Mouse (Mus musculus) left cerebral cortex, adult 9 months (tissue): ENCODE results near the gene Zfp651.
A peak's percentile ranks its signal among the peaks of the same experiment; 100 is the strongest.

Experiments
- DNase-seq, 2 experiments: peaks; one replicate each; pipeline ENCODE4 v3.0.0; 2022; ENCODE audit warnings: low spot score in 2 of 2

The Zfp651 gene

GRCm38 (mm10) chr9:121762248-121762647 lies 3.1 kb downstream of the Zfp651 start:
- no peak for DNase-seq

- DNase-seq = no peak
Observed at GRCm38 (mm10) chr9:121762761-121763160, 3.6 kb downstream of the Zfp651 start.

GRCm38 (mm10) chr9:121763716-121764115 lies 4.6 kb downstream of the Zfp651 start:
- DNase-seq = no peak

- DNase-seq = no peak
Observed at GRCm38 (mm10) chr9:121765166-121765855, 6.2 kb downstream of the Zfp651 start.

GRCm38 (mm10) chr9:121772412-121772811 lies 13.3 kb downstream of the Zfp651 start:
- DNase-seq = no peak

GRCm38 (mm10) chr9:121775951-121776350 lies 16.8 kb downstream of the Zfp651 start:
- no peak for DNase-seq

- peak in 1 of 2 experiments; percentile 66 for DNase-seq
Observed at GRCm38 (mm10) chr9:121776511-121776910, 17.4 kb downstream of the Zfp651 start.

GRCm38 (mm10) chr9:121777484-121778065 lies 18.4 kb downstream of the Zfp651 start, which contains the start of gene Klhl40:
Klhl40 (plus strand) TSS chr9:121777607.
- DNase-seq = peak in 1 of 2 experiments; percentile 75

- peak; percentile 78 to 88 for DNase-seq
Observed at GRCm38 (mm10) chr9:121778066-121778624, 19.0 kb downstream of the Zfp651 start.

GRCm38 (mm10) chr9:121784801-121785200 lies 25.7 kb downstream of the Zfp651 start:
- no peak for DNase-seq

GRCm38 (mm10) chr9:121785261-121785660 lies 26.1 kb downstream of the Zfp651 start:
- DNase-seq = no peak

- no peak for DNase-seq
Observed at GRCm38 (mm10) chr9:121786359-121786758, 27.2 kb downstream of the Zfp651 start.

GRCm38 (mm10) chr9:121791206-121791605 lies 32.1 kb downstream of the Zfp651 start:
- peak in 1 of 2 experiments; percentile 59 for DNase-seq

- peak in 1 of 2 experiments; percentile 30 for DNase-seq
Observed at GRCm38 (mm10) chr9:121791757-121792521, 32.8 kb downstream of the Zfp651 start, which contains the start of gene Hhatl. Hhatl (minus strand) TSS chr9:121792507.

GRCm38 (mm10) chr9:121794972-121795539 lies 35.9 kb downstream of the Zfp651 start:
- no peak for DNase-seq

GRCm38 (mm10) chr9:121797722-121798121 lies 38.6 kb downstream of the Zfp651 start:
- DNase-seq = no peak

- DNase-seq = no peak
Observed at GRCm38 (mm10) chr9:121798887-121799520, 39.9 kb downstream of the Zfp651 start.

- DNase-seq = no peak
Observed at GRCm38 (mm10) chr9:121802747-121803146, 43.6 kb downstream of the Zfp651 start.

GRCm38 (mm10) chr9:121807546-121807945 lies 48.4 kb downstream of the Zfp651 start:
- no peak for DNase-seq

GRCm38 (mm10) chr9:121807947-121808346 lies 48.8 kb downstream of the Zfp651 start:
- DNase-seq = peak in 1 of 2 experiments; percentile 29

- peak in 1 of 2 experiments; percentile 28 for DNase-seq
Observed at GRCm38 (mm10) chr9:121808511-121808910, 49.4 kb downstream of the Zfp651 start.
